Mouse (Mus musculus): ENCODE measurements around the gene Sorl1. TPM values are rescaled to one million over a fixed set of nuclear protein-coding genes. Genes with fewer than 3 reads are reported as not detected.

Gene Sorl1
- total and polyA plus RNA-seq, 3 experiments, result 2.5 to 12.3 (median 6.3) TPM

GRCm38 (mm10) chr9:41952650-41953204 lies 171.4 kb downstream of the Sorl1 start:
- TF ChIP-seq POLR2A (IDR thresholded peaks at IDR 0.05; ENCODE audit: low read depth, low read length), result no peak
- TF ChIP-seq HCFC1 (IDR thresholded peaks at IDR 0.05; ENCODE audit: low read depth, low read length), result no peak
- no peak for TF ChIP-seq MAFK (IDR thresholded peaks at IDR 0.05; ENCODE audit: insufficient replicate concordance, low read length)
- TF ChIP-seq POLR2AphosphoS2 (IDR thresholded peaks at IDR 0.05; ENCODE audit: low read depth, low read length), result no peak
- no peak for TF ChIP-seq IRF4 (IDR thresholded peaks at IDR 0.05; ENCODE audit: low read depth, low read length)
- TF ChIP-seq CHD2 (IDR thresholded peaks at IDR 0.05; ENCODE audit: low read length), result no peak
- no peak for TF ChIP-seq ZKSCAN1 (IDR thresholded peaks at IDR 0.05; ENCODE audit: borderline replicate concordance, low read depth, low read length)
- DNase-seq (ENCODE audit: extremely low read depth), result no peak
- H3K9ac ChIP-seq (ENCODE audit: insufficient read depth, low read depth), result no peak overlapping the region
- H3K4me2 ChIP-seq (ENCODE audit: insufficient read depth, low read depth, poor library complexity, severe bottlenecking), result no peak overlapping the region
- H3K9me3 ChIP-seq (replicated peaks; ENCODE audit: low read length), result no peaks in the 10 kb centered on the region
- H3K27ac ChIP-seq (ENCODE audit: insufficient read depth, low read depth), result no peak overlapping the region
- dilution Hi-C loops (cut with MboI; ENCODE audit: extremely low pct_ligation_motif_present, extremely low pct_unique_long_range_greater_than_20kb, low sequenced_read_pairs), result no loop called here
- in situ Hi-C loops (cut with MboI; ENCODE audit: low pct_ligation_motif_present, low pct_unique_long_range_greater_than_20kb, low sequenced_read_pairs), result loop anchor here (5.0 to 10.0 kb wide), 2 partner anchors 478 to 725 kb away; no protein-coding TSS in a partner anchor
- no peaks in the 10 kb centered on the region for H3K79me2 ChIP-seq (replicated peaks; ENCODE audit: control insufficient read depth, extremely low read depth, insufficient read depth, poor library complexity, severe bottlenecking)
- H3K4me1 ChIP-seq (ENCODE audit: control insufficient read depth in 1 of 2, insufficient read depth in 2 of 2), result peaks cover 0 to 18% of the 10 kb centered on the region in 2 experiments; a peak in 2 of 4 replicates
- no peak overlapping the region for H3K4me3 ChIP-seq (replicated peaks in 1 of 3; ENCODE audit: low read depth in 2 of 3, low read length in 2 of 3, poor library complexity in 1 of 3)
- peaks cover 5% of the 10 kb centered on the region for H3K27me3 ChIP-seq (replicated peaks)
- H3K36me3 ChIP-seq (replicated peaks in 1 of 2; ENCODE audit: control insufficient read depth in 1 of 2, insufficient read depth in 1 of 2, low read length in 1 of 2), result no peaks in the 10 kb centered on the region

GRCm38 (mm10) chr9:41951472-41952129 lies 172.5 kb downstream of the Sorl1 start:
- no peaks in the 10 kb centered on the region for H3K9me3 ChIP-seq (replicated peaks; ENCODE audit: low read length)
- H3K4me2 ChIP-seq (ENCODE audit: insufficient read depth, low read depth, poor library complexity, severe bottlenecking), result peak overlapping the region; percentile 81; the same call in 1 of the 2 replicates
- H3K4me1 ChIP-seq (ENCODE audit: control insufficient read depth in 1 of 2, insufficient read depth in 2 of 2), result peaks cover 0 to 20% of the 10 kb centered on the region in 2 experiments; a peak in 2 of 4 replicates
- TF ChIP-seq MEF2A (IDR thresholded peaks at IDR 0.05; ENCODE audit: borderline replicate concordance, low read depth, low read length), result no peak
- no peak overlapping the region for H3K9ac ChIP-seq (ENCODE audit: insufficient read depth, low read depth)
- in situ Hi-C loops (cut with MboI; ENCODE audit: low pct_ligation_motif_present, low pct_unique_long_range_greater_than_20kb, low sequenced_read_pairs) (loop anchor here (5.0 to 10.0 kb wide), 2 partner anchors 477 to 724 kb away; no protein-coding TSS in a partner anchor), dilution Hi-C loops (cut with MboI; ENCODE audit: extremely low pct_ligation_motif_present, extremely low pct_unique_long_range_greater_than_20kb, low sequenced_read_pairs) (no loop called here)
- DNase-seq (ENCODE audit: extremely low read depth), result peak; percentile 11
- no peaks in the 10 kb centered on the region for H3K79me2 ChIP-seq (replicated peaks; ENCODE audit: control insufficient read depth, extremely low read depth, insufficient read depth, poor library complexity, severe bottlenecking)
- H3K27me3 ChIP-seq (replicated peaks), result peaks cover 5% of the 10 kb centered on the region
- no peak overlapping the region for H3K27ac ChIP-seq (ENCODE audit: insufficient read depth, low read depth)
- peak overlapping the region in 1 of 3 experiments; percentile 55 for H3K4me3 ChIP-seq (replicated peaks in 1 of 3; ENCODE audit: low read depth in 2 of 3, low read length in 2 of 3, poor library complexity in 1 of 3)
- H3K36me3 ChIP-seq (replicated peaks in 1 of 2; ENCODE audit: control insufficient read depth in 1 of 2, insufficient read depth in 1 of 2, low read length in 1 of 2), result no peaks in the 10 kb centered on the region

- Histone ChIP-seq H3K4me2 (ENCODE audit: insufficient read depth, low read depth, poor library complexity, severe bottlenecking) (peak overlapping the region; percentile 81), H3K27ac (ENCODE audit: insufficient read depth, low read depth) (no peak overlapping the region), H3K9ac (ENCODE audit: insufficient read depth, low read depth) (peak overlapping the region; percentile 45; the same call in 1 of the 2 replicates), H3K4me3 (replicated peaks in 1 of 3; ENCODE audit: low read depth in 2 of 3, low read length in 2 of 3, poor library complexity in 1 of 3) (peak overlapping the region; percentile 33 to 55 (median 41)), H3K27me3 (replicated peaks) (peaks cover 5% of the 10 kb centered on the region), H3K4me1 (ENCODE audit: control insufficient read depth in 1 of 2, insufficient read depth in 2 of 2) (peaks cover 0 to 20% of the 10 kb centered on the region in 2 experiments; a peak in 2 of 4 replicates), H3K36me3 (replicated peaks in 1 of 2; ENCODE audit: control insufficient read depth in 1 of 2, insufficient read depth in 1 of 2, low read length in 1 of 2) (no peaks in the 10 kb centered on the region), H3K79me2 (replicated peaks; ENCODE audit: control insufficient read depth, extremely low read depth, insufficient read depth, poor library complexity, severe bottlenecking) (no peaks in the 10 kb centered on the region), H3K9me3 (replicated peaks; ENCODE audit: low read length) (no peaks in the 10 kb centered on the region)
- dilution Hi-C loops (cut with MboI; ENCODE audit: extremely low pct_ligation_motif_present, extremely low pct_unique_long_range_greater_than_20kb, low sequenced_read_pairs) (no loop called here), in situ Hi-C loops (cut with MboI; ENCODE audit: low pct_ligation_motif_present, low pct_unique_long_range_greater_than_20kb, low sequenced_read_pairs) (loop anchor here (5.0 to 10.0 kb wide), 2 partner anchors 476 to 724 kb away; no protein-coding TSS in a partner anchor)
- DNase-seq (ENCODE audit: extremely low read depth), result peak; percentile 81
- TF ChIP-seq SIN3A (IDR thresholded peaks at IDR 0.05; ENCODE audit: low read length), result peak; percentile 39; the same call in 1 of the 2 replicates
- TF ChIP-seq MAZ (IDR thresholded peaks at IDR 0.05; ENCODE audit: low read depth, low read length), result peak; percentile 87
- TF ChIP-seq POLR2AphosphoS2 (IDR thresholded peaks at IDR 0.05; ENCODE audit: low read depth, low read length), result no peak
- no peak for TF ChIP-seq JUND (conservative IDR thresholded peaks at IDR 0.05; ENCODE audit: low read depth, low read length)
- TF ChIP-seq JUN (IDR thresholded peaks at IDR 0.05; ENCODE audit: insufficient read depth, low read depth, low read length), result no peak
- no peak for TF ChIP-seq TCF12 (IDR thresholded peaks at IDR 0.05; ENCODE audit: low read depth, low read length)
- TF ChIP-seq CHD1 (IDR thresholded peaks at IDR 0.05; ENCODE audit: low read depth, low read length), result no peak
- no peak for TF ChIP-seq KAT2A (IDR thresholded peaks at IDR 0.05; ENCODE audit: insufficient replicate concordance, low read length)
- TF ChIP-seq MAFK (IDR thresholded peaks at IDR 0.05; ENCODE audit: insufficient replicate concordance, low read length), result no peak
- no peak for TF ChIP-seq MYC (IDR thresholded peaks at IDR 0.05; ENCODE audit: low read depth, low read length)
- peak; percentile 75 for TF ChIP-seq MXI1 (IDR thresholded peaks at IDR 0.05; ENCODE audit: low read depth, low read length)
- no peak for TF ChIP-seq GABPA (IDR thresholded peaks at IDR 0.05; ENCODE audit: insufficient replicate concordance, low read depth, low read length)
- TF ChIP-seq SMC3 (IDR thresholded peaks at IDR 0.05; ENCODE audit: low read depth, low read length), result peak; percentile 71
- TF ChIP-seq HCFC1 (IDR thresholded peaks at IDR 0.05; ENCODE audit: low read depth, low read length), result no peak
- TF ChIP-seq CTCF (conservative IDR thresholded peaks at IDR 0.05 in 1 of 2, IDR thresholded peaks at IDR 0.05 in 1 of 2; ENCODE audit: low read depth in 2 of 2, low read length in 2 of 2), result peak; percentile 23 to 79; a peak in 3 of 4 replicates
- TF ChIP-seq UBTF (IDR thresholded peaks at IDR 0.05; ENCODE audit: low read depth, low read length), result no peak
- peak; percentile 56 for TF ChIP-seq RAD21 (IDR thresholded peaks at IDR 0.05; ENCODE audit: low read depth, low read length)
- TF ChIP-seq USF1 (IDR thresholded peaks at IDR 0.05; ENCODE audit: low read depth, low read length), result peak; percentile 56
Observed at GRCm38 (mm10) chr9:41950991-41951451, 173.1 kb downstream of the Sorl1 start.

All from CH12.LX (cell line).